Mouse (Mus musculus) hindbrain, embryonic 15.5 days (tissue): ENCODE results near the gene Gbp9. TPM values are rescaled to one million over a fixed set of nuclear protein-coding genes. Genes with fewer than 3 reads are reported as not detected.
"Not testable (repeated sequence)": the region's sequence is repeated elsewhere in the genome, so short reads cannot be mapped to it uniquely, and the experiment has no call there.

Experiments
- ATAC-seq: fragments of 200-750 bp; cut with Nextera tagmentation; 2 replicates; pipeline ENCODE4 v1.8.0; 2017; ENCODE audit warnings: low read depth, moderate number of reproducible peaks, moderate TSS enrichment; ENCODE audit not compliant: low FRiP score
- H3K27ac ChIP-seq: fragments of 300-500 bp; sonication (generic); replicated peaks from 2 replicates; pipeline ENCODE4 v1.5.1; 2015; ENCODE audit warnings: mild to moderate bottlenecking, inconsistent platforms
- H3K27me3 ChIP-seq: fragments of 300-500 bp; sonication (generic); 2 replicates; pipeline ENCODE4 v1.6.1; 2015; ENCODE audit warnings: control low read depth, inconsistent platforms
- H3K36me3 ChIP-seq: fragments of 300-500 bp; sonication (generic); 2 replicates; pipeline ENCODE4 v1.6.1; 2015; ENCODE audit warnings: control low read depth, inconsistent platforms
- H3K4me1 ChIP-seq: fragments of 300-500 bp; sonication (generic); replicated peaks from 2 replicates; pipeline ENCODE4 v1.6.1; 2015; ENCODE audit warnings: control low read depth, inconsistent platforms
- H3K4me2 ChIP-seq: fragments of 300-500 bp; sonication (generic); 2 replicates; pipeline ENCODE4 v1.6.1; 2015; ENCODE audit warnings: moderate library complexity, mild to moderate bottlenecking, inconsistent platforms
- H3K4me3 ChIP-seq: fragments of 300-500 bp; sonication (generic); 2 replicates; pipeline ENCODE4 v1.5.1; 2015; ENCODE audit warnings: mild to moderate bottlenecking, inconsistent platforms
- H3K9ac ChIP-seq: fragments of 300-500 bp; sonication (generic); 2 replicates; pipeline ENCODE4 v1.6.1; 2015; ENCODE audit warnings: inconsistent platforms
- H3K9me3 ChIP-seq: fragments of 300-500 bp; sonication (generic); 2 replicates; pipeline ENCODE4 v1.6.1; 2016; ENCODE audit warnings: control low read depth, inconsistent platforms
- WGBS: fragments of 180-500 bp; shearing (Covaris S2); methylation state at CpG from one replicate; pipeline ENCODE4 v1.1.7; 2015; 5-methylcytosine and 5-hydroxymethylcytosine counted together
- polyA plus RNA-seq: library from polyadenylated mRNA; unstranded; fragments of >200 nt; fragmentation: Nextera tagmentation; extraction: Ambion mirVana; gene quantifications from 2 replicates; pipeline ENCODE4 v1.2.1, GENCODE M21; 2015

Gbp9 gene
- polyA plus RNA-seq, 1 experiment from 2014 or later: 1.8 TPM

DNA sequence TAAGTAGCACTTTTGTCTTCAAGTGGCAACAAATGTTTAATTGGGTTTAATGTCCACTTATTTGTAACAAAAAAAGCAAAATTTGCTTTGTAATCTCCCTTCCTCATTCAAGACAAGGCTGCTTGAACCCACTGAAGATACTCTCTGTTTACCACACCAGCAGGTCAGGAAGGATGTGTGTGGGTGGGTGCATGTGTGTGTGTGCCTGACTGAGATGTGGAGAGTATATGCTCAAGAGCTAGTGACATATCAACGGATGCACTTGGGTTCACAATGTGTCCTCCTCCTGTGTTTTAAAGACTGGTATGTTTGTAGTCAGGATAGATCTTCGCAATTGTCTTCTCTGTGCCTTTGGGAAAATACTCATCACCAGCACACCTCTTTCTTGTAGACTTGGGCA lies 24.6 kb downstream of the Gbp9 start:
- no peaks in the 10 kb centered on the region for H3K36me3 ChIP-seq
- no peaks in the 10 kb centered on the region for H3K27me3 ChIP-seq
- H3K4me1 ChIP-seq: no peaks in the 10 kb centered on the region
- H3K9me3 ChIP-seq: no peaks in the 10 kb centered on the region
- WGBS: 91% methylated on average over 2 of the region's 2 CpGs
- no peak overlapping the region for H3K27ac ChIP-seq
- ATAC-seq: no peak
- H3K4me3 ChIP-seq: no peak overlapping the region
- H3K9ac ChIP-seq: no peak overlapping the region
- H3K4me2 ChIP-seq: no peak overlapping the region

DNA sequence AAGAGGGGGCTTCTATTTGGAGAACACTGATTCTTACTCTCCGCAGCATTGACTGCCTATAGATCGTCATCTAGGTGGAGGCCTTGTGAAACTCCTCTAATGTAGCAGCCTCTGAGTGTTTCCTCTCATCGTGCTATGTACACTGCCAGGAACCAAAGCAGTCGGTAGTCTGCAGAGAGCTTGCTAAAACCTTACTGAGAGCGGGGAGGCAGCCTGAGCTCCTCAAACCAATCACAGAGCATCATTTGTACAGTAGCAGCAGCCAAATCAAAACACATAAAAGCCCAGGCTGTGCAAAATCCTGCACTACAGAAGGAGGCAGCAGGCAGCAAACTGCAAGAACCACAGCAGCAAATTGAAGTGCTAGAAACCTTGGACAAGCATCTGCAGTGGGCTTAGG lies 25.7 kb downstream of the Gbp9 start:
- no peak overlapping the region for H3K9ac ChIP-seq
- WGBS: 97% methylated on average over 5 of the region's 5 CpGs
- no peaks in the 10 kb centered on the region for H3K27me3 ChIP-seq
- no peaks in the 10 kb centered on the region for H3K4me1 ChIP-seq
- no peaks in the 10 kb centered on the region for H3K9me3 ChIP-seq
- H3K27ac ChIP-seq: no peak overlapping the region
- ATAC-seq: no peak
- H3K4me2 ChIP-seq: no peak overlapping the region
- H3K36me3 ChIP-seq: no peaks in the 10 kb centered on the region
- H3K4me3 ChIP-seq: no peak overlapping the region

DNA sequence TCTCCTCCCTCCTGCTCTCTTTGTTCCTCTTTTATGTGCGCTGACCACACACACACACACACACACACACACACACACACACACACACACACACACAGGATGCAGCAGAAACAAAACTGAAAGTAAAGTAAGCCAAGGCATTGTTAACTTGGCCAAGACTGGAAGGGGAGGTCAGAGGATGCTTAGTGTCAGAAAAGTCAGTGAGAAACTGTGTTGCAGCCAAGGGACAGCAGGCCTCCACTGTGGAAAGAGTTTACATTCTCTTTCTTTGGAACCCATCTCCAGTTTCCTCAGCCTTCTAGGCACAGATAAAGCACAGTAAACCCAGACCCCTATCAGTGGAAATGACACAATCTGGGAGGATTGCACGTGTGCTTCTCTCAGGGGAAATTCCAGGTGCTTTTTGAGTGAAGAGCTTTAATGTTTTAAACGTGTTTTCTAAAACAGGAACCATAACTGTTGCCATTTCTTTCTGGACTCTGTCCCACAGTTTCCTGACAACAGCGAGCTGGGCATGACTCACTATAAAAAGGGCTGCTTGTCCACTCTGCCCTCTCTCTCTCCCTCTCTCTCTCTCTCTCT lies 29.0 kb downstream of the Gbp9 start:
- not testable (repeated sequence) for ATAC-seq, H3K36me3 ChIP-seq, H3K4me2 ChIP-seq, H3K9me3 ChIP-seq, H3K27ac ChIP-seq, H3K4me1 ChIP-seq, H3K4me3 ChIP-seq, H3K9ac ChIP-seq, H3K27me3 ChIP-seq
- WGBS: 23% methylated on average over 4 of the region's 4 CpGs

DNA sequence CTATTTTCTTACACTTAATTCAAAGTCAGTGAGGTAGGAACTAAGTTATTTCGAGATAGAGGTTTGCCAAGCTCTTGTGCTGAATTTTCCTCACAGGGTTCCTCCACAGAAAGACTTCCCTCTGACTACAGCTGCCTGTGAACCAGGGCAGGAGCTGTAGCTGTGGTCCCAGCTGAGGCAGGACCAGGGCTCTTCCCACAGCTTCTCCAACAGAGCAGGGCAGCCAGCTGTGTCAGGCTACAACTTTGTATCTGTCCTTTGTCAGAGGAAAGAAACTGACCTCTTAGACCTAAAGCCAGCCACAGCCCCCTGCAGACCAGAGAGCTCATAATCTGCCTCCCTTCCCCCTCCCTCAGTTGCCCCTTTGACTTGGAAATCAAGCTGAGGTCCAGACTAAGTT lies 29.6 kb downstream of the Gbp9 start:
- H3K4me1 ChIP-seq, H3K9ac ChIP-seq, H3K4me2 ChIP-seq, H3K27me3 ChIP-seq, H3K27ac ChIP-seq, ATAC-seq, H3K36me3 ChIP-seq, H3K4me3 ChIP-seq, H3K9me3 ChIP-seq: not testable (repeated sequence)
- WGBS: 16% methylated on average over 1 of the region's 1 CpGs

DNA sequence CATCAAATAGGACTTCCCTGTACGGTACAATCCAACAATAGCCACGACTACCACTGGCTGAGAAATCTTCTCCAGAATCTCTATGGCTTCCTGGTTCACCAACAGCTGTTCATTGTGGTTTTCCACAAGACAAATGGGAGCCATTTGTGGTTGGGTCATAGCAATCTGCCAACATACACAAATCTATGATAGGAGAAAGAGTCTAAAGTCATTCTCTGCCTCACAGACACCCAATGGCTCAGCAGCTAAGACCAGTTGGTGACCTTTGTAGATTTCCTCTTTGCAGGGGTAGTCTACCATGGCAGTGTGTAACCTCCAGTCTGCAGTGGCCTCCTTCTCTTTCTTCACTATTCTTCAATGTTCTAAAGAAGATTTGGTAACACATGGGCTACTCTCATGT lies 33.6 kb downstream of the Gbp9 start:
- 83% methylated on average over 2 of the region's 2 CpGs for WGBS
- not testable (repeated sequence) for H3K4me2 ChIP-seq, ATAC-seq

DNA sequence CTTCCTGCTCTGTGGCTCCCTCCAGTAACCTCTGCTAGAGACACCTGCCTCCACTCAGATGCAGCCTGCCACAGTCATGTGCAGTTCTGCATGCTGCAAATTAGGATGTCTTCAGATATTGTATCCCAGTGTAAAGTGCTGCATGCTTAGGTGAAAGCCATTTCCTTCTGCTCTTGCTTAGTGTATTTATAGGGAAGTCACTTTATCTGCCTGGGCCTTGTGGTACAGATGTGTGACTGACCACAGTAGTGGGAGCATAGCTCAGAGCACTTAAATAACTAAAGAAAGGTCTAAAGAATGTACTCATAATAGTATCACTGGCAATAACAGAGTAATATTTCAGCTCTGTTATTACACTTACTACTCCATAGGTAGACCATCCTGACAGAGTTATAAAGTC lies 57.4 kb downstream of the Gbp9 start:
- no peaks in the 10 kb centered on the region for H3K27me3 ChIP-seq
- no peak for ATAC-seq
- H3K4me3 ChIP-seq: no peak overlapping the region
- H3K9me3 ChIP-seq: no peaks in the 10 kb centered on the region
- no peak overlapping the region for H3K4me2 ChIP-seq
- H3K36me3 ChIP-seq: no peaks in the 10 kb centered on the region
- no peak overlapping the region for H3K27ac ChIP-seq
- H3K9ac ChIP-seq: no peak overlapping the region
- no peaks in the 10 kb centered on the region for H3K4me1 ChIP-seq

More for the DNA sequence above, 33.6 kb downstream of the Gbp9 start:
- H3K4me1 ChIP-seq, H3K9ac ChIP-seq, H3K9me3 ChIP-seq, H3K36me3 ChIP-seq, H3K27me3 ChIP-seq, H3K4me3 ChIP-seq, H3K27ac ChIP-seq: not testable (repeated sequence)

DNA sequence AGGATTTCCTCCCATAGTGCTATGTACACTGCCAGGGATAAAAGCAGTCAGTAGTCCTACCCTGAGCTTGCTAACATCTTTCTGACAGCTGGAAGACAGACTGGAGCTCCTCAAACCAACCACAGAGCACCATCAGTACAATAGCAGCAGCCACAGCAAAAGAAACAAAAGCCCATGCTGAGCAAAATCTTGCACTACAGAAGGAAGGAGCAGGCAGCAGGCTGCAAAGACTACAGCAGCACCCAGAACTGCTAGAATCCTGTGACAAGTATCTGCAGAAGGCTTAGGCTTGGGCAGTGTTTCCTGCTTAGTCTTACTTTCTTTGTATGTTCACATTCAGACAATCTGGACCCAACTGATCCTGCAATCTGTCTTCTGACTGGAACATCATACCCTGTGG lies 71.0 kb downstream of the Gbp9 start:
- H3K27ac ChIP-seq, ATAC-seq, H3K9ac ChIP-seq, H3K9me3 ChIP-seq, H3K4me1 ChIP-seq, H3K27me3 ChIP-seq, H3K4me2 ChIP-seq, H3K36me3 ChIP-seq, H3K4me3 ChIP-seq: not testable (repeated sequence)

DNA sequence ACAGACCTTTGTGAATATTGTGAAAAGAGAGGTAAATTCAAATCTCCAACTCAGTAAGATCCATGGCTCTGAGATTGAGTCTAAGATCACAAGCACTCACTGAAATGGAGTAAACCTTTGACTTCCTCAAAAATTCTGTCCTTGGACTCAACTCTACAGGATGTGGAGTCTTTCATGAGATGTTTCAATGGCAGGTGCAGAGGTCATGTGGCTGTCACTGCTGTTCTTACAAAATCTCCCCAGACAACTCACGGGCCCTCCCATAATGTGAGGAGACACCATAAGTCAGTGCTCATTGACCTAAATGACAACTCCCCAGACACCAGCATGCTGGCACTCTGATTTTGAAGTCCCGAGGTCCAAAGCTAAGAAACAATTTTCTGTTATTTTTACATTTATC lies 74.9 kb downstream of the Gbp9 start:
- not testable (repeated sequence) for H3K9ac ChIP-seq, H3K9me3 ChIP-seq, H3K4me3 ChIP-seq, ATAC-seq, H3K36me3 ChIP-seq, H3K27me3 ChIP-seq, H3K27ac ChIP-seq, H3K4me2 ChIP-seq, H3K4me1 ChIP-seq
- 77% methylated on average over 2 of the region's 2 CpGs for WGBS

DNA sequence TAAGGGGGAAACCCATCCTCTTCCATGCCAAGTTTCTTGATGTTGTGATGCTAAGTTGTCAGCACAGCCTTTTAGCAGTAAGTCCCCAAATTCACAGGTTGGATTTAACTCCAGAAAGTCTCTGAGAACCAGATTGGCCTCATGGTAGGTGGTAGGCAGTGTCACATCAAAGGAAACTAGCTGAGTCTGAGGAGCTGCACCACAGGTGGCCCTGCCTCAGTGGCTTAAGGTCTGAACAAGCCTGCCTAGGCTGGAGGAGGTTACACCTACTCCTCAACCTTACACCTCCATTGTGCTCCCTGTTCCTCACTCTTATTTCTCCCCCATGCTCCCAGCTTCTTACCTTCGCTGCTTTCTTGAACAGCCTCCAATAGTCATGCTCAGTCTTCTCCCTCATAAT lies 76.0 kb downstream of the Gbp9 start:
- Histone ChIP-seq H3K4me2 (no peak overlapping the region), H3K4me1 (no peaks in the 10 kb centered on the region), H3K27ac (no peak overlapping the region), H3K9me3 (no peaks in the 10 kb centered on the region), H3K36me3 (no peaks in the 10 kb centered on the region), H3K4me3 (no peak overlapping the region), H3K9ac (no peak overlapping the region), H3K27me3 (no peaks in the 10 kb centered on the region)
- 65% methylated on average over 1 of the region's 1 CpGs for WGBS
- no peak for ATAC-seq

DNA sequence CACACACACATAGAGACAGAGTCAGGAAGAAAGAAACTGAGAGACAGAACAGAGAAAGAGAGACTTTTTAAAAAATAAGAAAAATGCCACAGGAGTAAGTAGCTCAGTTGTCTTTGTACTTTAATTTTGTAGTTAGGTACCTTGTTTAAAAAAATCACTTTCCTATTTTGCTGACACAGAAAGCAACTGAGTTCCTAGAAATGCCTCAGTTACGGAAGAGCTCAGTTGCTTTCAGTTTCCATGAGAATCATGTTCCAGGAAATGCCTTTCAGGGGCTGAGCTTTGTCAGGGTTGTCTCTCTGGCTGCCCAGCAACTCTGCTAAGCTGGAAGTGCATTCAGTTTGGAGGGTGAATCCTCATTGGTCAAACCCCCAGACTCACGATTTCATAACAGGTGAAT lies 76.9 kb downstream of the Gbp9 start:
- ATAC-seq, H3K9me3 ChIP-seq, H3K4me2 ChIP-seq, H3K4me3 ChIP-seq, H3K27me3 ChIP-seq, H3K27ac ChIP-seq, H3K9ac ChIP-seq, H3K36me3 ChIP-seq, H3K4me1 ChIP-seq: not testable (repeated sequence)
- WGBS: 83% methylated on average over 2 of the region's 2 CpGs

DNA sequence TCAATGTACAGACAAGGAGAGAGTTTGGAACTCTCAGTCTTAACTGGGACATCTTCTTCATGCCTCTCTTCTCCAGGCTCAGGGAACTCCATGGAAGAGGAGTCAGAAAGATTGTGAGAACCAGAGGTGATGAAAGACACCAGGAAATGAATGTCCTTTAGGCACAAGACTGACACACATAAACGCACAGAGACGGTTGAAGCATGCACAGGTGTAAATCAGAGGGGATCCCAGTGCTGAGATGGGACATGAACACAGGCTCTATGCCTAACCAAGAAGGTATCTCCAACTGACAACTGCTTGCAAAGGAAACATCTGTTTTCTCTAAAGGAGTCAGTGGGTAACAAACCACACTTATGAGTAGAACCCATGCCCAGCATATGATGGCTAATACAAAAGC lies 79.1 kb downstream of the Gbp9 start:
- Histone ChIP-seq H3K36me3 (no peaks in the 10 kb centered on the region), H3K27ac (no peak overlapping the region), H3K4me3 (no peak overlapping the region), H3K27me3 (no peaks in the 10 kb centered on the region), H3K9ac (no peak overlapping the region), H3K9me3 (no peaks in the 10 kb centered on the region), H3K4me1 (no peaks in the 10 kb centered on the region), H3K4me2 (no peak overlapping the region)
- 100% methylated on average over 2 of the region's 2 CpGs for WGBS
- no peak for ATAC-seq

DNA sequence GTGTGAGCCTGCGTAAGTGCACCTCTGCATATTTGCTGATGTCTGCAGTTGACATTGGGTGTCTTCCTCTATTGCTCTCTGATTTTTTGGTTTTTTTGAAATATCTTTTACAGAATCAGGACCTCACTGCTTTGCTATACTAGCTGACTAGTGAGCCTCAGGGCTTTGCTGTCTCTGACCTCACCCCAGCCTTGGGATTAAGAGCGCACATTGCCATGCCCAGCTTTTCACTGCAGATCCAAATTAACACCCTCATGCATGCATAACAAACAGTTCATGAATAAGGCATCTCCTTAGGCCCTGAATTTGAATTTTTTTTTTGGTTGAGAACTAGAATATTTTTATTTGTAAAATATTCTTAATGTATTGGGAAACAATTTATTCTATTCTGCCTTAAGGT lies 84.1 kb downstream of the Gbp9 start:
- no peak overlapping the region for H3K4me3 ChIP-seq
- H3K4me1 ChIP-seq: no peaks in the 10 kb centered on the region
- no peaks in the 10 kb centered on the region for H3K36me3 ChIP-seq
- no peak overlapping the region for H3K9ac ChIP-seq
- no peak overlapping the region for H3K4me2 ChIP-seq
- WGBS: 77% methylated on average over 2 of the region's 2 CpGs
- ATAC-seq: no peak
- H3K9me3 ChIP-seq: no peaks in the 10 kb centered on the region
- H3K27me3 ChIP-seq: no peaks in the 10 kb centered on the region
- no peak overlapping the region for H3K27ac ChIP-seq

DNA sequence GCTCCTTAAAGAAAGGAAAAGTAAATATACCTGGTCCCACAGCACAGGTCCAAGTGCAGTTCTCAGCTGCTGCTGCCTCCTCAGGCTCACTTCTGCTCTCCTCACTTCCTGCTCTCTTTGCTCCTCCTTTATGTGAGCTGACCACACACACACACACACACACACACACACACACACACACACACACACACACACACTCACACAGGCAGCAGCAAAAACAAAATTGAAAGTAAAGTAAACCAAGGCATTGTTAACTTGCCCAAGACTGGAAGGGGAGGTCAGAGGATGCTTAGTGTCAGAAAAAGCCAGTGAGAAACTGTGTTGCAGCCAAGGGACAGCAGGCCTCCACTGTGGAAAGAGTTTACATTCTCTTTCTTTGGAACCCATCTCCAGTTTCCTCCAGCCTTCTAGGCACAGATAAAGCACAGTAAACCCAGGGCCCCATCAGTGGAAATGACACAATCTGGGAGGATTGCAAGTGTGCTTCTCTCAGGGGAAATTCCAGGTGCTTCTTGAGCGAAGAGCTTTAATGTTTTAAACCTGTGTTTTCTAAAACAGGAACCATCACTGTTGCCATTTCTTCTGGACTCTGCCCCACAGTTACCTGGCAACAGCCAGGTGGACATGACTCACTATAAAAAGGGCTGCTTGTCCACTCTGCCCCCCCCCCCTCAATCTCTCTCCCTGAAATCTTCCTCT lies 85.7 kb downstream of the Gbp9 start:
- not testable (repeated sequence) for H3K36me3 ChIP-seq, H3K4me2 ChIP-seq, ATAC-seq, H3K9ac ChIP-seq, H3K27ac ChIP-seq, H3K27me3 ChIP-seq, H3K4me1 ChIP-seq, H3K4me3 ChIP-seq, H3K9me3 ChIP-seq
- WGBS: 84% methylated on average over 1 of the region's 1 CpGs
